Mouse (Mus musculus): ENCODE results near the gene Atf1.
"Not testable (repeated sequence)": the region's sequence is repeated elsewhere in the genome, so short reads cannot be mapped to it uniquely, and the experiment has no call there.

Gene Atf1

DNA sequence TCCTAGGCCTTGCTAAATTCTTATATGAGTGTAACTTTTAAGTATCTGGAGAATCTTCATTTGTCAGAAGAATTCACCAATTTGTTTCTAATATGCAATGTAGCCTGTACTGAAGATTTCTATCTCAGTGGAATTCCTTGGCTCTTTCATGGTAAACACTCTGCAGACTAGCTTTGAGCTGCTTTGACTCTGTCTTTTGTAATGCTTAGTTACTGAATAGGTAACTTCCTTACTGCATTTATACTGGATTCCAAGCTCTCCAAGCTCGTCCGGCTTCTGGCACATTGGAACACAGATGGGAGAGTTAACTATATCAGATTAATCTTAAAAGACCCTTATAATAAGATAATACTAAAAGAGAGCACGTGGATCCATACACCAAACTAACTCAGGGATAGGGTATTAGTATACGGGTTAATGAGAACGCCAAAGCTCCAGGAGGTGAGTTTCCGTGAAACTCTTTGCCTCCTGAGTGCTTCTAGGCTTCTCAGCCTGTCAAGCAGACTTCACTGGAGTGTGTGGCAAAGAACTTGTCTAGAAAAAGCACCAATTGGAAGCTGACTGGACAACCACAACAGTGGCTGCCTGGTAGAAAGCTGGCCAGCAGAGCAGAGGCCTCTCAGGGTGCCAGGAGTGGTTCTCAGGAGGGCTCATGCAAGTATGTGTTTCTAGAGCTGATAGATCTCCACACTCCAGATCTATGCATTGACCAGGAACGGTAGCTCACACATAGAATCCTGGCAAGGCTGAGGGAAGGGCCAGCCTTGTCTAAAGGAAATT is 31.2 kb downstream of the Atf1 start:
- no peak for DNase-seq (ENCODE audit: low read depth, low spot score)

DNA sequence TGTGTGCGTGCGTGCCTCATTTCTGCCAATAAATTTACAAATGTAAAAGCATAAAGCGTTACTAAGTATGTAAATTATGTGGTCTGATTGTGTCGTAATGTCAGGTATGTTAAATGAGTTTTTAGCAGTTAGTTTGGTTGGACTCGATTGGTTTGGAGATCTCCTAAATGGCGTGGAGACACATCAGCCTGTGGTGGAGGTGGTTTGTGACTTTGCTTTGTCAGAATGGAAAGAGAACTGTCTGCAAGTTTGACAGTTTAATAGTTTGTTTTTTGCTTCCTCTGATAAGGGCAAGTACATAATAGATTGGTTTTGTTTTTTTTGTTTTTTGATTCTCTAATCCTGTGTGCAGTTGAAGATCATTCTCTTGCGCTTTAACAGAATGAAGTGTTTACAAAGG is 32.7 kb downstream of the Atf1 start:
- not testable (repeated sequence) for DNase-seq (ENCODE audit: low read depth, low spot score)

DNA sequence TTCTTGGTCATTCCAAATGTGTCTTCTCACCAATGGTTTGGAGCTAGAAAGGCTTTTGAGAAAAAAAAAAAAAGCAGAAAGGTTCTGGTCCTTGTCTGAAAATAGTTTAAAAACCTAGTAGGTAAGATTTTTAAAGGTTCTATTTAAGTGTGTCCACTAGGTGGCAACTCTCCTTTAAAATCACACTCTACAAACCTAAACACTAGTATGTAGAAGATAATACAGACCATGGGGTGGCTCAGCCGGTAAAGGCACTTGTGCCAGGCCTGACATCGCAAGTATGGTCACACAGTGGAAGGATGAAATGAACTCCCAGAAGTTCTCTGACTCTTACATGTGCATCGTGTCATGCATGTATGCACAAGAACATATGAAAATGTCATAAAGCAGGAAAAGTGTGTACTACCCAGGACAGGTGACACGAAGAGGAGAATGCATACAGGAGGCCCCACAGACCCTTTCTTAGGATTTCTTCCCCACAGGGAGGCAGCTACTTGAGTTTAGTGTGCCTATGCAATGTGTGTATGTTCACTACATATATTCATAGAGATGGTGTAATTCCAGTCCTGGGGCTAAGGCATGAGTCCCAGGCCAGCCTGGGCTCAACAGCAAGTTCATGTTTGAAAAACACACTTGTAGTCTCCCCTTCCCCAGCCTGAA is 35.8 kb downstream of the Atf1 start:
- DNase-seq (ENCODE audit: low read depth, low spot score), result peak; percentile 26

DNA sequence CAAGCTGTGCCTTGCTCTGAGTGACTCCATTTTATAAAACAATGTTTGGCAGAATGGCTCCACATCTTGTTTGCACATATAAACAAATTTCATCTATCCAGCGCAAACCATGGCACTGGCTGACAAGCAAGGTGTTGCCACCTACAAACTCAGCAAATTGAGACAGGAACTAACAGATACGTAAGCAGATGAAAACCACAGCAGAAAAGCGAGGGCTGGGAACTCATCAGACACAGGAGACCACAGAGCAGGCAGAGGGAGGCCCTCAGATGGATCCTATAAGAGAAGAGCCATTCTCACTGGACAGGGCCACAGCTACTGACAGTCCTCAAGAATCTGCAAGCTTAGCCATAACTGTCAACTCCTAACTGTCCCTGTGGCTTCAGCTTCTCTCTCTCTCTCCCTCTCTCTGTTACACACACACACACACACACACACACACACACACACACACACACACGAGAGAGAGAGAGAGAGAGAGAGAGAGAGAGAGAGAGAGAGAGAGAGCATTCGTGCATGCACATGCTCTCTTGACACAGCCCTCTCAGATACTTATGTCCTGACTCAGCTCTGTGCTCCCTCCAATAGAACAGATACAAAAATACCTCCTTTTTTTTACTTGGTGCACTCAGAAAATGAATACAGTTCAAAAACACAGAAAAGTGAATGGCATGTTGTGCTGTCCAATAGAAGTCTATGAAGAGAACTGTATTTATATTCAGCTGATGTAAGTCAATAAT is 38.1 kb downstream of the Atf1 start:
- DNase-seq (ENCODE audit: low read depth, low spot score), result peak; percentile 40

DNA sequence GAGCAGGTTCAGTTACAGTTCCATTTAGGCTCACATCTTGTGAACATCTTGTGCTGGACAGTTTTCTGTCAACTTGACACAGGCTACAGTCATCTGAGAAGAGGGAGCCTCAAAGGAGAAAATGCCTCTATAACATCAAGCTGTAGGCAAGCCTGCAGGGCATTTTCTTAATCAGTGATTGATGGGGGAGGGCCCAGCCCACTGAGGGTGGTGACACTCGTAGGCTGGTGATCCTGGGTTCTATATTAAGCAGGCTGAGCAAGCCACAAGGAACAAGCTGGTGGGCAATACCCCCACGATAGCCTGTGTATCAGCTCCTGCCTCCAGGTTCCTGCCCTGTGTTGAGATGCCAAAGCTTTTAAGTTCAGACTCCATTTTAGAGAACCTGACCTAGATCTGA is 41.3 kb downstream of the Atf1 start:
- no peak for DNase-seq (ENCODE audit: low read depth, low spot score)

DNA sequence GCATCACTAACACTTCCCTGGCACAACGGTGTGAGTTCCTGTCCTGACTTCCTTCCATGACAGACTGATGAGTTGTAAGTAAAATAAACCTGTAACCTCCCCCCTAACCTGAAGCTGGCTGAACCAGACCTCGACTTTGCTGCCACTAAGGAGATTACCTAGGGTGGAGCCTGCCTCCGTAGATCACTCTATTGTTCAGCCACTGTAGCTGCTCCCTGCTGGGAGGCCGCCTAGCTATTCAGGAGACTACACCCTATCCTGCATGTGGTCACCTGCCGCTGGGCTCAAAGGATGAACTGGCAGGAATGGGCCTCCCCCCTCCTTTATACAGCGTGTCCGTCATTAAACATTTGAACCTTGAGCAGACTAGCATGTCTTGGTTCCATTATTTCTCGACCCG is 42.2 kb downstream of the Atf1 start:
- DNase-seq (ENCODE audit: low read depth, low spot score), result no peak

DNA sequence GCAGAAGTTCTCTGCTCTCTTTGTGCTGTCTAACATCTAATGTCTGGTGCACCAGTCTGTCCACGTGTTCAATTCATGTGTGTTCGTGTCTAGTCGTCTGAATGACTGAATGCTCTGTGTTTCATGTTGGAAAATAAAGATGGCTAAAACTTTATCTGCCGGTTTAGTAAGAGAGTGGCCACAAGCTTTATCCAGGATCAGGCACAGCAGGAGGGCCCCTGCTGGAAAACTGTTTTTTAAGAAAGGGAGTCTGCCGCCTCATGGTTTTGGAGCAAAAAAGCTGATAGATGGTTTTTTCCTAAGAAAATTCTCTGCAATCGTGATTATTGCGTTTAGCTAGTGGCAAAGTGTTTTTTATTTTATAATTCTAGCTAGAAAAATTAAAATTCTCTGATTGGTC is 43.0 kb downstream of the Atf1 start:
- DNase-seq (ENCODE audit: low read depth, low spot score), result not testable (repeated sequence)

DNA sequence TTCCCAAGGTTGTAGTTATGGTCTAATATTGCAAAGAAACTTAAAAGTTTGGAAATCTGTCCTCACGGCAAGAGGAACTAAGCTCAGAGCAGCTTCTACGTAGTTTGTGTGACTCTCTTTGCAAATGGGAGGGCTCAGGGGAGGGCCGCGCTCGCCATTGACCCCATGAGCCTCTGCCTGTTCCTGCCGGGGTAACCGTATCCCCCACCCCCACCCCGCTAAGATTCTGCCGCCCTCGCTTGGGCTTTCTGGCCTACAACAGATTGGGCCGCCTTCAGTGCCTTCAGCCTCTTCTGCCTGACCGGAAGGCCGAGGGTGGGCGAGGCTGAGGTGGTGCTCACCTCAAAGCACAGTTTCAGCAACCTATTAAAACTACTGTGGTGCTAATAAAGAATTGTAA is 43.8 kb downstream of the Atf1 start:
- DNase-seq (ENCODE audit: low read depth, low spot score), result no peak

DNA sequence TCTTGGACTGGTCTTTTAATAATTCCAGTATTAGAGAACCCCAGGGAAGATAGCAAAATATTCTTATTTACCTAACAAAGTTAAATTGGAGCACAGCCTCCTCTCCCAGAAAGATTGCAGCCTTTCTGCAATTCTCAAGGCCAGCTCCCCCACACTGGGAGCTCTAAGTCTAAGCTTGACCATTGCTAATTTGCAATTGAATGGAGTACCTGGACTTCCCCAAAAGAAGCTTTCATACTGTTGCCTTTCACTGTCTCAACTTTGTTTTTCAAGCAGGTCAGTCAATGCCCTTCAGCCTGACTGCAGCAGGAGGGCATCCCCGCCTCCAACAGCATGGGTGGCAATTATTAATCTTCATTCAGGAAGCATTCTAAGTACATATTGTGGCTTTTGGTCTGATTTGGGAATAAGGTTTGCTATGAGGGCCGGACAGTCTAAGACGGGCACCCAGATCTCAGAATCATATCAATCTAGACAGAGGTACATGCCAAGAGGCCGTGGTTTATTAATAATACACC is 46.2 kb downstream of the Atf1 start:
- not testable (repeated sequence) for DNase-seq (ENCODE audit: low read depth, low spot score)

DNA sequence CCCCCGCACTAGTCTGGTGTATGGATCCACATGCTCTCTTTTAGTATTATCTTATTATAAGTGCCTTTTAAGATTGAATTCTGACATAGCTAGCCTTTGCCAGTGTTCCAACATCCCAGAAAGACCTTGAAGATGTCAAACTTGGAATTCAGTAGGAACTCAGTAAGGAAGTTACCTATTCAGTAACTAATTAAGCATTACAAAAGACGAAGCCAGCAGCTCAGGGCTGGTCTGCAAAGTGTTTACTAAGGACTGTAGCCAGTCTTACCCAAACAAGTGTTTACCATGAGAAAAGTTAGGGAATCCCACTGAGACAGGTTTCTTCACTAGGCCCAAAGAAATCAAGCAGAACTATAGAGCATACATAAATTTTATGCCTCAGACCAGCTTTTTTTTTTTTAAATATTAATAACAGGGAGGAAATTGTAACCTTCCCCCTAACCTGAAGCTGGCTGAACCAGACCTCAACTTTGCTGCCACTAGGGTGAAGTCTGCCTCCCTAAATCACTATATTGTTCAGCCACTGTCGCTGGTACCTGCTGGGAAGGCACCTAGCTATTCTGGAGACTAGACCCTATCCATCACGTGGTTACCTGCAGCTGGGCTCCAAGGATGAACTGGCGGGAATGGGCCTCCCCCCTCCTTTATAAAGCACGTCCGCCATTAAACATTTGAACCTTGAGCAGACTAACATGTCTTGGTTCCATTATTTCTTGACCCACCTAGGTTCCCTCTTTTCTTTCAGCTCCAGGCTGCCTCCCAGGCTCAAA is 47.4 kb downstream of the Atf1 start:
- no peak for DNase-seq (ENCODE audit: low read depth, low spot score)

DNA sequence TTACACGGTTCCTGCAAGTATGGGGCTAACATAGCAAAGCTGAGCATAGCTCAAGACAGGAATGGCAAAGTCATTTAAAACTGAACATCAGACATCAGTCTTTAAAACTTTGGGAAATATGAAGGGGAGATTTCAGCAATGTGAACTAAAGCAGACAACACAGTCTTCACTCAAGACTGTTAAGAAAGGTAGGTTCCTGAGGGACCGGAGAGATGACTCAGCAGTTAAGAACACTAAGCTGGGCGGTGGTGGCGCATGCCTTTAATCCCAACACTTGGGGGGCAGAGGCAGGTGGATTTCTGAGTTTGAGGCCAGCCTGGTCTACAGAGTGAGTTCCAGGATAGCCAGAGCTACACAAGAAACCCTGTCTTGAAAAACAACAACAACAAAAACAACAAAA is 48.8 kb downstream of the Atf1 start:
- no peak for DNase-seq (ENCODE audit: low read depth, low spot score)

DNA sequence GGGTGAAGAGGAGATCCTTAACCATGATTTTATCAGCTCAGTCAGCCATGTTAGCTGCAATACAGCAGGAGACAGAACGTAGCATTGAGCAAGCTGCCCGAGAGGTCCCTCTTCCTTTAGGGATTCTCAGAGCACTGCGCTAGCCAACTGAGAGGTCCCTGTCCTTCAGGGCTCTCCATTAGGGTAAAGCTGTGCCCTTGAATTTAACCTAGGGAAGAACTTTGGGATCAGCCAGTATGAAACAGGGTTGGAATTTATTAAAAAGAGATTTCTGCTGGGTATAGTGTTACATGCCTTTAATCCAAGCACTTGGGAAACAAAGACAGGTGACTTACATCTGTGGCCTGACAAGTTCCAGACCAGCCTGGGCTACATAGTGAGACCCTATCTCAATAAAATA is 50.0 kb downstream of the Atf1 start:
- no peak for DNase-seq (ENCODE audit: low read depth, low spot score)

DNA sequence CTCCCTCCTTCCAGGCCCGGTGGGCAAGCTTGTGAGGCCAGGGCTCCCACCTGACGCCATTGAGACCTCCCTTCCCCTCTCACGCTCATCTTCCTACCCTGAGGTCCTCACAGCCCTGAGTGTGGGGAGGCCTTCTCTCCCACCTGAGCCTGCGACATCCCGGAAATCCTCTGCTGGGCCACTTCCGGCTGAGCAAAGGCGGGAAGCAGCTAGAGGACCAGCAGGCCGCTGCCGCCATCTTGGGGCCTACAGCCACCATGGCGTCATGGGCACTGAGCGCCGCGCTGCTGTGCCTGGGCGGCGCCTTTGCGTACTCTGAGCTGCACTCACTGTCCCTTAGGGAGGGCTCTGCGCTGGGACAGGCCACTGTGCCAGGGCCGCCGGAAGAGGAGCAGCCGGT is 53.0 kb downstream of the Atf1 start, which contains the start of gene Tmprss12:
TSS of gene Tmprss12 (plus strand) at position 212 of the 400 bp plus-strand sequence.
- DNase-seq (ENCODE audit: low read depth, low spot score), result no peak

DNA sequence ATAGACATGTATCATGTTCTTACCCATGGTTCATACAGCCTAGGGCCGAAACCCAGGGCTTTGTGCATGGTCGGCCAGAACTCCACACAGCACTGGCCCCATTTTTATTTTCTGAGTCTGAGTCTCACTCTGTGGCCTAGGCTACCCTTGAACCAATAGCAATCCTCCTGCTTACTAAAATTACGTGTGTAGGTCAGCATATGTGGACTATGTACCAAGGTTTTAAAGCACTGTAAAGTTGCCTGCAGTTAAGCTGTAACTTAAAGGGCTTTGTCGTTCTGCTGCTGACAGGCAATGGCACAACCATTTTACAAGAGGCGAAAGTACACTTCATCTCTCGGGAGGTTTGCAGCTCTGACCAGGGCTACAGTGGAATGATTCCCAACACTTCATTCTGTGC is 61.4 kb downstream of the Atf1 start:
- no peak for DNase-seq (ENCODE audit: low read depth, low spot score)

DNA sequence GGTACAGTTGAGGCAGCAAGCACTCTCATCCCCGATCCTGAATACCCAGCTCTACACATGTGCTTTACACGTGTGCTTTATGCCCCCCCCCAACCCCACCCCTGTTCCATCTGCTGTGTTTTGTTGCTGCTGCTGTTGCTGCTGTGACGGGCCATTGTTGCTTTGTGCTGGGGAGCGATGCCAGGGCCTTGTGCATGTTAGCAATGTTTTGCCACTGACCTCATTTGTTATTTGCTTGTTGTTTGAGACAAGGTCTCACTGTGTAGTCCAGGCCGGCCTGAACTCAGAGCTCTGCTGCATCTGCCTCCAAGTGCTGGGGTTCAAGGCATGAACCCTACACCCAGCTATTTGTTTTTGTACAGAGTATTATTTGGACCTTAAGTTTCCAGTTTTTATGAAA is 63.2 kb downstream of the Atf1 start:
- DNase-seq (ENCODE audit: low read depth, low spot score), result no peak

DNA sequence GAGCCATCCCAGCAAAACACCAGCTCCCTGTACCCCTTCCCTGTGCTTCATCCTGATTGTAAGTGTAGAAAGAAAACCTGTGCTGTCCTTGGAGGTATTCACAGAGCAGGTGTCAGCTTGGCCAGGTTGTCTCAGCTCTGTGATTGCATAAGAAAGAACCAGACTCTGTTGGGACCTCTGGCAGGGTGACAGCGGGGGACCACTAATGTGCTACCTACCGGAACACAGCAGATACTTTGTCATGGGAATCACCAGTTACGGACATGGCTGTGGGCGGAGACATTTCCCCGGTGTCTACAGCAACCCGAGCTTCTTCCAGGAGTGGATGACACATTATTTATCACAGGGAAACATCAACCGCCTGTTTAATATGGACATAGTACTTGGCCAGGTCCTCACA is 64.7 kb downstream of the Atf1 start:
- DNase-seq (ENCODE audit: low read depth, low spot score), result no peak

DNA sequence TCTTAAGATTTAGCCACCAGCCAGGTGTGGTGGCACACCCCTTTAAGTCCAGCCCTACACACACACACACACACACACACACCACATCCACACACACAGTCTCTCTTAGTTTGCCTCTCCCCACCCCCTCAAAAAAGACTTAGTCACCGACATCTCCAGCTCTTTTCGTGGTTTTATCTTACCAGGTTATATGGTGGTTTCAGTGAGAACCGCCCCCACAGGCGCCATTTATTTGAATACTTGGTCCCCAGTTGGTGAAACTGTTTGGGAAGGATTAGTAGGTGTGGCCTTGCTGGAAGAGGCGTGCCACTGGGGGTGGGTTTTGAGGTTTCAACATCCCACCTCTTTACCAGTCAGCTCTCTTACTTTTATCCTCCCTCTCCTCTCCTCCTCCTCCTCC is 70.2 kb downstream of the Atf1 start:
- DNase-seq (ENCODE audit: low read depth, low spot score), result no peak

DNA sequence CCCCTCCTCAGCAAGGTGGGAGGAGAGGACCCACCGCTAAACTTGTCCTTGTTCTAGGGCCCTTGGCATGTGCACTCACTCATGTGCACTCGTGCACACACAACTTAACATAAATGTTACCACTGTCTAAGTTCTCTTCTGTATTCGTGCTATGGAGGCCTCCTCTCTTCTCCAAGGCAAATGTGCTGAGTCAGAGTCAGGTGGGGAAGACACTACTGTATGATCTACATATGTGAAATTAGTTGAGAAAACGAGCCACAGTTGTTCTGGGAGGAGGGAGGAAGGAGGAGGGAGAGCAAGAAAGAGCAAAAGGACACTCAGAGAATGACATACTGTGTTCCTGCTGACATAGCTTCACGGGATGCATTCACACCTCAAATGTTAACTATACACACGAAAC is 72.9 kb downstream of the Atf1 start:
- DNase-seq (ENCODE audit: low read depth, low spot score), result no peak

DNA sequence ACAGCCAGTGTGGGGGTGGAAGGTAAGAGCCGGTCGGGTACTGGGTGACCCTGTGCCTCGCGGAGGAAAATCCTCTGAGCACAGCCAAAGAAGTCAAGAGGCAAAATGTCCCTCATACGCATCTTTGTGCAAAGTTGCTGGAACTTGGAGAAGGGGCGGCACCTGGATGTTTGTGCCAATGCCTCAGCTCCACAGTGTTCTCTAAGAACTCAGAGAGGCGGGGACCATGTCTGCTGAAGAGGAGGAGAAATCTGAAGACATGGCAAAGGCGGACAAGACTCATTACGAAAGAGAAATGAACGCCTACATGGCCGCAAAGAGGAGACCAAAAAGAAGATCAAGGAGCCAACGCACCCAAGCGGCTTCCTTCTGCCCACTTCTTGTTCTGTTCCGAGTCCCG is 73.9 kb downstream of the Atf1 start:
- peak; percentile 67 for DNase-seq (ENCODE audit: low read depth, low spot score)

DNA sequence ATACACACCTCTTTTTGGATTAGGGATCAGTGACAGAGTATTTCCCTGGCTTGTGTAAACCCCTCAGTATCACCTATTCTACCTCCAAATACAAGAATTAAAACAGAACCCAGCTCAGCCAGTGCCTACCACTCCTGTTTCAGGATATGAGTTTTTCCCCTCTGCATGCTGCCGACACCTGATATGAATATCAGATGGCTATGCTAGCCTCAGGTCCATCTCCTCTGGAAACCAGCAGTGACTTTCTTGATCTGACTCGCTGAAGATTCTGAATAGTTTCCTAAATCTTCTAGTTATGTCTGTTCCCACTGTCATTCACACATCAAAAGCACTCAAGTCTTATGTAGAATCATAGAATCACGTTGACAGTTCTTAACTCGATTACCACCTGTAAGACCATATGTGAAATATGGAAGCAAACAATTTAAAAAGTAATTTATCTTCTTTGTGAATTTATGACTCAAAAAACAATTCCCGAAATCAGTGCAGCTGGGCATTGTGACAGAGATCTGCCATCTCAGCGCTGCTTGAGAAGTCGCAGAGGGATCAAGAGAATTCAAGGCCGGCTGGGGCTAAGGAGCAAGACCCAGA is 75.9 kb downstream of the Atf1 start:
- DNase-seq (ENCODE audit: low read depth, low spot score), result no peak
